Mouse (Mus musculus): ENCODE results near the gene Setx.

Gene Setx

GRCm38 (mm10) chr2:29192629-29193278 lies 68.8 kb downstream of the Setx start:
- ChIA-PET POLR2A (interaction anchor here in 3 of 4 experiments (0.5 to 1.6 kb wide), 9 partner anchors 9 to 1652 kb away, joined by 3 to 5 read pairs (median 3); no protein-coding TSS in a partner anchor), CTCF (interaction anchor here (0.6 to 3.1 kb wide), 27 partner anchors 8 to 1092 kb away, joined by 3 to 10 read pairs (median 3); partner anchors contain the start of gene Ttf1 (in 1 of the 4))

- ChIA-PET POLR2A (interaction anchor here in 1 of 4 experiments (0.7 to 2.0 kb wide), 7 partner anchors 12 to 1654 kb away, joined by 3 to 10 read pairs (median 3); no protein-coding TSS in a partner anchor), CTCF (interaction anchor here in 3 of 4 experiments (0.5 to 3.1 kb wide), 24 partner anchors 9 to 568 kb away, joined by 3 to 10 read pairs (median 4); no protein-coding TSS in a partner anchor)
Observed at GRCm38 (mm10) chr2:29193819-29194546, 70.0 kb downstream of the Setx start.

- CTCF ChIA-PET, result interaction anchor here in 3 of 4 experiments (0.6 to 3.1 kb wide), 33 partner anchors 8 to 632 kb away, joined by 3 to 10 read pairs (median 4); no protein-coding TSS in a partner anchor
- POLR2A ChIA-PET, result interaction anchor here in 3 of 4 experiments (0.5 to 2.0 kb wide), 13 partner anchors 11 to 371 kb away, joined by 3 to 10 read pairs (median 4); no protein-coding TSS in a partner anchor
Observed at GRCm38 (mm10) chr2:29194547-29195463, 70.8 kb downstream of the Setx start.

GRCm38 (mm10) chr2:29196844-29197243 lies 72.9 kb downstream of the Setx start:
- ChIA-PET CTCF (interaction anchor here in 3 of 4 experiments (0.6 to 2.0 kb wide), 3 partner anchors 41 to 230 kb away, joined by 3 to 7 read pairs (median 3); no protein-coding TSS in a partner anchor), POLR2A (interaction anchor here in 3 of 4 experiments (0.5 to 1.6 kb wide), 5 partner anchors 21 to 1681 kb away, joined by 3 to 5 read pairs (median 4); no protein-coding TSS in a partner anchor)

GRCm38 (mm10) chr2:29198446-29198845 lies 74.5 kb downstream of the Setx start:
- ChIA-PET CTCF (interaction anchor here (0.5 to 1.2 kb wide), 6 partner anchors 12 to 550 kb away, joined by 3 to 5 read pairs (median 3); no protein-coding TSS in a partner anchor), POLR2A (interaction anchor here in 1 of 4 experiments (0.9 to 1.1 kb wide), 2 partner anchors 123 to 530 kb away, joined by 3 to 4 read pairs; no protein-coding TSS in a partner anchor)

- CTCF ChIA-PET, result interaction anchor here (0.5 to 3.3 kb wide), 35 partner anchors 8 to 467 kb away, joined by 3 to 47 read pairs (median 5); no protein-coding TSS in a partner anchor
- POLR2A ChIA-PET, result interaction anchor here in 2 of 4 experiments (0.6 to 2.2 kb wide), 4 partner anchors 11 to 394 kb away, joined by 5 to 6 read pairs (median 6); no protein-coding TSS in a partner anchor
Observed at GRCm38 (mm10) chr2:29199909-29200308, 75.9 kb downstream of the Setx start.

GRCm38 (mm10) chr2:29201223-29201955 lies 77.4 kb downstream of the Setx start:
- POLR2A ChIA-PET, result interaction anchor here in 3 of 4 experiments (0.6 to 2.2 kb wide), 6 partner anchors 9 to 313 kb away, joined by 3 to 6 read pairs (median 4); no protein-coding TSS in a partner anchor
- CTCF ChIA-PET, result interaction anchor here (0.5 to 3.3 kb wide), 21 partner anchors 9 to 405 kb away, joined by 3 to 47 read pairs (median 4); no protein-coding TSS in a partner anchor

GRCm38 (mm10) chr2:29206156-29206555 lies 82.2 kb downstream of the Setx start:
- POLR2A ChIA-PET, result interaction anchor here in 1 of 4 experiments (1.2 kb wide), 1 partner anchor 13 kb away, joined by 3 read pairs; no protein-coding TSS in a partner anchor
- CTCF ChIA-PET, result interaction anchor here in 1 of 4 experiments (1.3 to 1.8 kb wide), 2 partner anchors 11 to 39 kb away, joined by 3 to 4 read pairs; no protein-coding TSS in a partner anchor

- ChIA-PET POLR2A (interaction anchor here in 3 of 4 experiments (0.6 to 0.9 kb wide), 3 partner anchors 14 to 415 kb away, joined by 3 read pairs; no protein-coding TSS in a partner anchor), CTCF (interaction anchor here in 3 of 4 experiments (0.6 to 3.2 kb wide), 14 partner anchors 9 to 464 kb away, joined by 3 to 13 read pairs (median 5); no protein-coding TSS in a partner anchor)
Observed at GRCm38 (mm10) chr2:29216286-29217012, 92.5 kb downstream of the Setx start.

- CTCF ChIA-PET, result interaction anchor here in 3 of 4 experiments (0.6 to 3.2 kb wide), 12 partner anchors 10 to 386 kb away, joined by 3 to 13 read pairs (median 5); no protein-coding TSS in a partner anchor
- POLR2A ChIA-PET, result interaction anchor here in 1 of 4 experiments (0.8 kb wide), 1 partner anchor 21 kb away, joined by 3 read pairs; no protein-coding TSS in a partner anchor
Observed at GRCm38 (mm10) chr2:29217042-29217441, 93.1 kb downstream of the Setx start.

- CTCF ChIA-PET, result interaction anchor here in 2 of 4 experiments (1.2 to 3.2 kb wide), 8 partner anchors 17 to 385 kb away, joined by 3 to 13 read pairs (median 5); no protein-coding TSS in a partner anchor
- POLR2A ChIA-PET, result interaction anchor here in 2 of 4 experiments (0.6 to 0.8 kb wide), 2 partner anchors 21 to 363 kb away, joined by 3 read pairs; no protein-coding TSS in a partner anchor
Observed at GRCm38 (mm10) chr2:29217897-29218296, 93.9 kb downstream of the Setx start.

GRCm38 (mm10) chr2:29218831-29219230 lies 94.8 kb downstream of the Setx start:
- POLR2A ChIA-PET, result no interaction called here

GRCm38 (mm10) chr2:29222302-29222701 lies 98.3 kb downstream of the Setx start:
- ChIA-PET POLR2A (interaction anchor here in 3 of 4 experiments (0.8 to 1.7 kb wide), 5 partner anchors 12 to 409 kb away, joined by 3 to 5 read pairs (median 3); no protein-coding TSS in a partner anchor), CTCF (interaction anchor here in 1 of 4 experiments (0.7 to 2.7 kb wide), 4 partner anchors 16 to 443 kb away, joined by 3 to 18 read pairs (median 4); no protein-coding TSS in a partner anchor)

More at GRCm38 (mm10) chr2:29218831-29219230, 94.8 kb downstream of the Setx start:
- CTCF ChIA-PET, result interaction anchor here in 1 of 4 experiments (2.6 kb wide), 1 partner anchor 335 kb away, joined by 11 read pairs; no protein-coding TSS in a partner anchor

GRCm38 (mm10) chr2:29223591-29224262 lies 99.7 kb downstream of the Setx start:
- CTCF ChIA-PET, result interaction anchor here (1.0 to 2.7 kb wide), 11 partner anchors 14 to 446 kb away, joined by 3 to 22 read pairs (median 5); partner anchors contain the start of gene Ntng2 (in 1 of the 4)
- POLR2A ChIA-PET, result interaction anchor here in 3 of 4 experiments (0.6 to 2.1 kb wide), 25 partner anchors 9 to 525 kb away, joined by 3 to 10 read pairs (median 4); partner anchors contain the start of genes Med27 (in 1 of the 3) and Ntng2 (in 1 of the 3)

- CTCF ChIA-PET, result interaction anchor here in 2 of 4 experiments (0.6 kb wide), 2 partner anchors 20 to 609 kb away, joined by 3 read pairs; no protein-coding TSS in a partner anchor
- POLR2A ChIA-PET, result no interaction called here
Observed at GRCm38 (mm10) chr2:29226671-29227070, 102.7 kb downstream of the Setx start.

All from embryonic stem cell, embryonic (primary cell).